Comparison of ENCODE assay signal across 17 mouse cellular contexts in the genomic region with DNA sequence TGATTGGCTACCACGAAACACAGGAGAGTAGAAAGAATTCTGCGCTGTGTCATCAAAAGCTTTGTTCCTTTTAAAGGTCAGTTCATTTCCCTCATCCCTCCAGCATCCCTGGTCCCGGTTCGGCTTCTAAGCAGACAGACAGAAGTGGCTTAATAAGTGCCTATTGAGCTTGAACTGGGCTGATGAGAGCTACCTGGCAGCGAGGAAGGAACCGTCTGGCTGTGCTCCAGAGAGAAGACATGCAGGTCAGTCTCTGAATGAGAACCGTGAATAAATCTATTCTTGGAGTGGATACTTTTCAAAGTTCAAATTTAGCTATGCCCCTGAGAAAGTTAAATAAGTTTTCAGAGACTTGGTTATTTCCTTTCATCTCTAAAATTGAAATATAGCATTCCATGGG.
"Had no signal": no experiment of that assay in that cellular context is flagged by ENCODE, and none has a peak within 500 bp of the region (broad histone marks: within the 10 kb centered on the region; RNA-seq: fewer than 3 reads in every experiment).

No protein-coding gene starts in this region.

- H3K4me1 ChIP-seq: midbrain, embryonic 10.5 days; midbrain, embryonic 12.5 days; neural tube, embryonic 13.5 days; neural tube, embryonic 15.5 days had no signal

- H3K4me3 ChIP-seq: midbrain, embryonic 10.5 days; midbrain, embryonic 12.5 days; myocyte; neural tube, embryonic 13.5 days; neural tube, embryonic 15.5 days had no signal

- H3K27ac ChIP-seq: midbrain, embryonic 10.5 days; midbrain, embryonic 12.5 days; neural tube, embryonic 13.5 days; neural tube, embryonic 15.5 days had no signal

- DNase-seq: lung, embryonic 14.5 days; lung, postnatal 10 days; lung, postnatal 4 days; midbrain, embryonic 14.5 days; retina, postnatal 1 day; right cerebral cortex, adult 18-20 months; right cerebral cortex, postnatal 25 days; right cerebral cortex, postnatal 4 days; spleen, adult 18-20 months; thymus, adult 18-20 months; thymus, postnatal 14 days; thymus, postnatal 36 days had no signal

- H3K27me3 ChIP-seq: midbrain, embryonic 12.5 days; neural tube, embryonic 13.5 days; neural tube, embryonic 15.5 days had no signal
